Mouse (Mus musculus) liver, embryonic 14.5 days (tissue): ENCODE measurements at regions not wholly inside any gene's neighbourhood (a gene's known extent, or its start where the extent isn't known, plus 50 kb on each side); places are given as distances from the start of the nearest gene placed in this dataset.

Experiments used
- CTCF ChIP-seq: IDR thresholded peaks from 2 replicates; pipeline ENCODE4 v1.5.1; 2016; ENCODE audit warnings: antibody characterized with exemption, low read depth, control low read depth
- EP300 ChIP-seq: IDR thresholded peaks from 2 replicates; pipeline ENCODE4 v1.6.1; 2016; ENCODE audit warnings: antibody characterized with exemption, low read depth

DNA sequence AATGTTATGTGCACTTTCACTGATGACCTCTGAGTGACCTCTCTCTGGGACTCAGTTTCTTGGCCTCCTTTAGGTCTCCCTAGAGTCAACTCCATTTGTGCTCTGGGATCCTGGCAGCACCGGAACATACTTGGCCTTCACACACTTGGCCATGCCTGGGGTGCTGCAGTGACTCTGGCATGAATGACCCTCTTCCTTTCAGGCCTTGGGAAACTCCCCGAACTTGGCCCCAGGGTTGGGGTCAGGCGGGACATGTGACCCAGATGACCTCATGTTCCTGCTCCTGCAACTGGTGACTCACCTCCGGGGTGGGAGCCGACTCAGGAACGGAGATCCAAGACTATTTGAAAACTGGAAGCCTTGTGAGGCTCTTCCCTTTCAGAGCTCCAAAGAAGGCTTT is 159.2 kb downstream of the Cyp26b1 start:
- TF ChIP-seq CTCF (no peak), EP300 (no peak)
